Mouse (Mus musculus) right cerebral cortex, adult 2 months (tissue): ENCODE results near the gene Plekhm1.

Experiments
- DNase-seq, 2 experiments: peaks; one replicate each; pipeline ENCODE4 v3.0.0; 2021 to 2022; ENCODE audit warnings: low spot score in 2 of 2

Gene Plekhm1

GRCm38 (mm10) chr11:103314736-103315374 is 97.6 kb downstream of the Plekhm1 start:
- DNase-seq: no peak
